Mouse (Mus musculus): ENCODE data around the gene Sulf2.

DNA sequence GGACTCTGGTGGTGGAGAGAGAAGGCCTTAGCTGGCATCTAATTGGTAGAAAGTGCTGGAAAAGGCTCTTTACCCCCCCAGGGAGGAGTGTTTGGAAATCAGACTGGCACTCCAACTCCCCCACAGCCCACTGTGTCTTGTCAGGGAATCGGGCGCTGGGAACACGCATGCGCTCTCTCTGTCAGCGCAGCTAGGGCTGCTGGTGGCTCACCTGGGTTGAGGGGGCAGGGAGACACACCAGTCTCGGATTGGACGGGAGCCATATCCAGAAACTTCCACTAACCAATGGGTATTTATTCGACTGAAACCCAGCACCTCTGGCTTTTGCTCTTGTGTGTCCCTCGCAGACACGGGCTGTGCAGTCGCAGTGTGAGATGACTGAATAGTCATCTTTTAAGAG, 42.5 kb downstream of the Sulf2 start:
- TF ChIP-seq EP300 (IDR thresholded peaks at IDR 0.05; ENCODE audit: insufficient read depth, low read depth, low read length): no peak
- no peak for TF ChIP-seq POLR2A (IDR thresholded peaks at IDR 0.05; ENCODE audit: insufficient read depth, low read length)
- no peak for TF ChIP-seq CTCF (IDR thresholded peaks at IDR 0.05; ENCODE audit: low read depth, low read length)

All from ES-Bruce4 (cell line).